Mouse (Mus musculus): Measurements from ENCODE around the gene Pea15a. TPM values are rescaled to one million over a fixed set of nuclear protein-coding genes. Genes with fewer than 3 reads are reported as not detected.

Pea15a gene
- total RNA-seq, 2 experiments from 2014 or later, result 421 to 428 TPM

DNA sequence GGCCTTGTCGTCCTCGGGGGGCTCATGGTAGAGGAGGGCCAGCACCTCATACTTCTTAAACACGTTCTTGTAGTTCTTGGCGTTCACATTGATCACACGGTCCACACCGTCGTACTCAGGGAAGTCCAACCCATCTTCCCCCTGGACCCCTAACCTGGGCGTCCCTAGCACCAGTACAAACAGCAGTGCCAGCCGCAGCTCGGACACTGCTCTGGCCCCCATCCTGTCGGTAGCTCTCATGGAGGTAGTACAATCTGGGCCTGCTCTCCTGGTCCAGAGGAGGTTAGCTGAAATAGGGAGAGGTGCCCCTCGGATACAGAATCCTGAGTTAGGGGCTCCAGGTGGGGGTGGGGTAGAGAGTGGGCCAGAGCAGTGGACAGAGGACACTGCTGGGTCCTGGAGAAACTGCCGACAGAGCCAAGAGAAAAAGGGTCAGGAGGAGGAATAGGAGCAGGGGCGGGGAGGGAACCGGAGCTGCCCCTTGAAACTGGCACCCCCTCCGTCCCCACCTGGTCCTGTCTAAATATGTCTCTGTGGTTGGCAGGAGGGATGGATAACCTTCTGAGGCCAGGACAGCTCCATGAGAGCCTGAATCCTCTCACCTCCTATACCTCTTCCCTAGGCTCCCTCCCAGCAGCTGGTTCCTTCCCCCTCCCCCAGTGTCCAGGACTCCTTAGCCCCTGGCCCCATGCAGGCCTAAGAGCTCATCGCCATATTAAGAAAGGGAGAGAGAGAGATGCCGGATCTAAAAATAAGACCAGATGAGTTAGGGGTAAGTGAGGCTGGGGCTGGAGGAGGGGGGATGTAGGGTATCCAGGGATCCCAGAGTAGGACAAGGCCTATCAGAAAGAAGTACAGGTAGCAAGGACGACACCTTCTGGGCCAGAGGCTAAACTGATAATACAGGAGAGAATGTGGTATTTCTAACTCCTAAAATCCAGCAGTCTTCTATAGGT lies 13.1 kb upstream of the Pea15a start, which contains the start of gene Casq1:
Gene Casq1, minus strand, starts transcription at position 418 of the 956 bp plus-strand sequence.
- peak within 1 kb of the TSS; percentile 70 for H3K27ac ChIP-seq

DNA sequence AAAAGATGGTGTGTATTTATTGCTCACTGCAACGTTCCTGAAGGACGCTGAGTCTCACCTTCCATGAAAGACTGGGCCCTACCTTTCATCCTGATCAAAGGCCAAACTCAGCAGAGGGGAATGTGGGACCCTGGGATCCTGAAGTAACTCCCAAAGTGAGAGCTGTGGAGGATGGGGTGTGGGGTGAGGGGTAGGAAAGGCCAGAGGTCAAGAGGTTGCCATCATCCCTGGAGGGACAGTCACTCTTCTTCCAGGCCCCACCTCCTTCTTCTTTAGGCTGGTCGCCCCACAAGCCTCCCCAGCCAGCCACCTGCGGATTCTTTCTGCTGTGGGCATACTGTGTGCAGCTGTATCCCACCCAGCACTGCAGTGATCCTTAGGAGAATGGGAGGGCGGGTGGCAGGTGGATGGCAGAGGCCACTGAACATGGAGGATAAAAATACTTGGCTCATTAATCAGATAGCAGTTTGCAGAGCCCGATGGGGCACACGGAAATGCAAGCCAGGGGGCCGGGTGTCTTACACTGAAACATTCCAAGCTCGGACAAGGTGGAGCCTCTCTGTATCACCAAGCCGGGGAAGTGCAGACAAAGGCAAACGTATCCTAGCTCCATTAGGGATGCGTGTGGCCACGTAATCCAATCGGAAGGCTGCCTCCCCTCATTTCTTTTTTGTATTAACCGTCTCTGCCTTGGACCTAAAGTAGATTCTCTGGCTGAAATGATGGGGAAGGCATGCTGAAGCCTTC lies 11.7 kb upstream of the Pea15a start:
- DNase-seq (ENCODE audit: low spot score in 2 of 2), result peak in 1 of 2 experiments; percentile 5
- no peak for TF ChIP-seq CTCF (conservative IDR thresholded peaks at IDR 0.05)
- Histone ChIP-seq H3K4me3 (no peak overlapping the region), H3K27ac (no peak overlapping the region)

More for the DNA sequence above, 13.1 kb upstream of the Pea15a start, which contains the start of gene Casq1:
- H3K4me3 ChIP-seq, result peak within 1 kb of the TSS; percentile 4; the same call in 1 of the 2 replicates
- DNase-seq (ENCODE audit: low spot score in 2 of 2), result no peak
- no peak for TF ChIP-seq CTCF (conservative IDR thresholded peaks at IDR 0.05)

DNA sequence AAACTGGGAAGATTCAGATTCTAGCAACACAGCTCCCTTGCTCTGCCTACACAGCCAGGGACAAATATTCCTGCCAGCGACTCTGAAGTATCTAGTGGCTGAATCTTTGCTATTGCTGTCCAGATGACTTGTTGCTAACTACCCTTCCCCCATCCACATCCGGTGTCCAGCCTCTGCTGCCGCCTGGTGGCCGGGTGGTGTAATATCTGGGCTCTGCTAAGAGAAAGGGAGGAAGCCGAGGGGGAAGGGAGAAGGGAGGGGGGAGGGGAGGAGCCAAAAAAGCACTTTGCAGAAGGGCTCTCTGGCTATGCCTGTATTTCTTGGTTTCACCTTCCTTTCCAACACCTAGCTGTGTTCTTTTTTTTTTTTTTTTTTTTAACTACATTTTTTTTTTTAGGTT lies 10.5 kb upstream of the Pea15a start:
- Histone ChIP-seq H3K27ac (peak overlapping the region; percentile 89), H3K4me3 (peak overlapping the region; percentile 31)

DNA sequence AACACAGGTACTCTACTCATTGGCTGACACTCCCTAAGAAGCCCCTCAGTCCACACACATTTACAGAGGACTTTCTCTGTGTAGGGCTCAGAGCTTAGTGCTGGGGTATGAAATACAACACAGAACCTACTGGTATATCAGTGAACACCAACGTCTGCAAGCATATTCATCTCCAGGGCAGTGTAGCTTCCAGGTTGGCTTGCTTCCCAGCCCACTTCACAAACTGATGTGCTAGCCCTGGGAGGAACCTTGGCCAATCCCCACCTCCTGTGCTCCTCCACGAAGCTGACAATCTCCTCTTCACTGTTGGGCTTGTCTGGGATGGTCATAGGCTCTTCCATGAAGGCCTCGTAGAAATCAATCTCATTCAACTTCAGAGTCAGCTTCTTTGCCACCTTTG lies 8.1 kb upstream of the Pea15a start:
- Histone ChIP-seq H3K27ac (no peak overlapping the region), H3K4me3 (no peak overlapping the region)
- DNase-seq (ENCODE audit: low spot score in 2 of 2), result no peak
- TF ChIP-seq CTCF (conservative IDR thresholded peaks at IDR 0.05), result no peak

More for the DNA sequence above, 10.5 kb upstream of the Pea15a start:
- TF ChIP-seq CTCF (conservative IDR thresholded peaks at IDR 0.05), result peak; percentile 82
- DNase-seq (ENCODE audit: low spot score in 2 of 2), result peak; percentile 95 to 98

DNA sequence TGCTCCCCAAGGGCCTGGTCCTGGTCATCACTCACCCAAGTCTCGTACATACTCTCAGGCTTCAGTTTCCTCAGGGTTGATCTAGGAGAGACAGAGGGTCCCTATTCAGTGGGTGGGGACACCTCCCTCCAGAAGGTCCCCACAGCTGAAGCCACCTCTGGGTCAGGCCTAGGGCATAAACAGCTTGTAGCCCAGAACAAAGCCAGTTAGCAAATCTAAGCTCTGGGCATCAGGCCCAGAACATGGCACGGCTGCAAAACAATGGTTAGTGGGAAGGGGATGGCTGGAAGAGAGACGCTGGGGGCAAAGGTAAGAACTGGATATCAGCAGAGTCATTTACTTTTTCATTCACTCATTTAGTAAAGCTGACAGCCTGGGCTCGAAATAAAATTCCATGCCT lies 7.2 kb upstream of the Pea15a start:
- Histone ChIP-seq H3K4me3 (no peak overlapping the region), H3K27ac (peak overlapping the region; percentile 24; the same call in 1 of the 2 replicates)
- DNase-seq (ENCODE audit: low spot score in 2 of 2), result no peak
- TF ChIP-seq CTCF (conservative IDR thresholded peaks at IDR 0.05), result no peak

DNA sequence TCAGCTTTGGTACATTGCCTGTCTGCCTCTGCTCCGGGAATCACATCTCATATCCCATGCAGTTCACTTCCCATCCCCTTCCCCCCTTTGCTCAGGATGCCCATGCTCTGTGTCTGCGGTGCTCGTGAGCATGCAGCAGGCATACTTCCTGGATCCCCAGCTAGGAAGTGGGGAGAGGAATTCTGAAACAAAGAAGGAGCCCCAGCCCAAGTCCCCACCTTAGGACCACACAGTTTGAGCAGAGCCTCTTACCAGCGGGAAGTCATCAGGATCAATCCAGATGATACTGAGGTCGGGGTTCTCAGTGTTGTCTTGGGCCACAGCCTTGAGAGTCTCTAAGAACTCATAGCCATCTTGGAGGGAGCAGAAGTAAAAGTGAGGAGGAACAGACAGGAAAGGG lies 6.2 kb upstream of the Pea15a start:
- TF ChIP-seq CTCF (conservative IDR thresholded peaks at IDR 0.05), result no peak
- no peak for DNase-seq (ENCODE audit: low spot score in 2 of 2)
- no peak overlapping the region for H3K27ac ChIP-seq
- H3K4me3 ChIP-seq, result no peak overlapping the region

DNA sequence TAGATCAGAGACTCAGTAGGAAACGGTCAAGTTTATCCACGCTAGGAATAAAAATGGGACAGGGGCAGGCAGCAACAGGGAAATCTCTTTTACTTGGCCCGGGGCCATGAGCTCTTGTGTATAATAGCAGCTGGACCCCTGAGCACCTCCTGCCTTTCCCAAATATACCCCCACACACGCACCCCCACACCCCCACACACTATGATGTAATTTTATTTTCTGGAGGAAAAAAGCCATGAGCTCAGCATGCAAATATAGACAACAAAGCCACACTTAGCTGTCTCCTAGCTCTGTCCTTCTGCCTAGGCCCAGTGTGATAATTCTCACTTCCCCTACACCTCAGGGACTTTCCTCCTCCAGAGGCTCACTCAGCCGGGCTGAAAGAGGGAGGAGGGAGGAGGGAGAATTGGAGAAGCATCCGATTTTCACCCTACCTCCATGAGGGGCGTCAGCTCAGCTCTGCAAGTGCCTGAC lies 544 bp upstream of the Pea15a start:
- Histone ChIP-seq H3K27ac (peak overlapping the region; percentile 95), H3K4me3 (peak overlapping the region; percentile 98)
- peak; percentile 39 to 46 for DNase-seq (ENCODE audit: low spot score in 2 of 2)
- TF ChIP-seq CTCF (conservative IDR thresholded peaks at IDR 0.05), result no peak

DNA sequence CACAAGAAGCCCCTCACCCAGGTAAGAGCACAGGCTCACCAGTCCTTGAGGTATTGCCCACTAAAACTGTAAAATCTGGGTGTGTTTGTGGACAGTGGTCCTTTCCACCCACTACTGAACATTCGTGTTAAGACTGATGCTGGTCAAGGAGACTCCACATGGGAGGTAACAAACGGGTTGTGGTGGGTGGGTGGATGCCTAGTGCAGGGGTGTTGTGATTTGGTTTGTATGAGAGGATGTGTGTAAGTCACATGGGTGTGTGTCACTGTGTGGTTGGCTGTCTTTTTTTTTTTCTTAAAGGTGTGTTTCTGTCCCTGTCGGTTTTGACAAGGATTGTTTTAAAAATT lies 890 bp downstream of the Pea15a start:
- peak in 1 of 2 experiments; percentile 51 for DNase-seq (ENCODE audit: low spot score in 2 of 2)
- H3K27ac ChIP-seq, result peak overlapping the region; percentile 95
- H3K4me3 ChIP-seq, result peak overlapping the region; percentile 98
- TF ChIP-seq CTCF (conservative IDR thresholded peaks at IDR 0.05), result 0 out of 2 replicates have a peak, but pooled peaks have one; percentile 11

DNA sequence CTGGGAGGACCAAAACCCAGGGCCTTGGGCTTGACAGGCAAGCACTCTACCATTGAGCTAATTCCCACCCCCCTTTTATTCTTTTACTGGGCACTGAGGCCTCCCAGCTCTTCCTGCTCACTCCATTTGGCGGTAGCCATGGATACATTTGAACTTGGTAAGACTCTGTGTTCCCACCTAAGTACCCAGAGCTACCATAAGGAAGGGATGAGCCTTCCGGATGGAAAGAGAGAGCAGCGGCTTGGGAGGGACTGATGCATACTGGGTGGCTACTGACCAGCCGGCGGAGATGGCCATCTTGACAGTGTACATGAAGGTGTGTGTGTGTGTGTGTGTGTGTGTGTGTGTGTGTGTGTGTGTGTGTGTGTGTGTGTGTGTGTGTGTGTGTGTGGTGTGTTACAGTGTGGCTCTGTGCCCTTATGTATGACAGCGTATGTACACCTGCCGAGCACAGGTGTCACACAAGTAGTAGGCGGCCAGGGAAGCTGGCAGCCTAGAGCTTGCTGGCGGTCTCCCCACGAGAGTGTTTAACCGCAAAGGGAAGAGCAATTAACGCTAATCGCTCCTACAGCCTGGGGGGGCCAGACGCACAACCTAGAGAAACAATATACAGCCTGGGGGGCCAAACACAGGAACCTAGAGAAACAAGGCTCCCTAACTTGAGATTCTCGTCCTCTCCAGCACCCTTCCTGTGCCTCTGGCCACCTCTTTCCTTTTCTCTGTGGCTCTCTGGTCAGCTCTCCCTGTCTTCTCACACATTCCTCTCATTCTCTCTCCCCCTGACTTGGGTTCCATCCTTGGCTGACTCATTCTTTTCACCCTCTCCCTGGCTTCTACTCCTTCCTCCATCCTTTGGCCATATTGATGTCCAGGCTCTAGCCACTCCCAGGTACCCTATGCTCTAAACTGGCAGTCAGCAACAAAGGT lies 1.5 kb downstream of the Pea15a start:
- H3K27ac ChIP-seq, result peak overlapping the region; percentile 95
- TF ChIP-seq CTCF (conservative IDR thresholded peaks at IDR 0.05), result no peak
- peak overlapping the region; percentile 98 for H3K4me3 ChIP-seq
- peak in 1 of 2 experiments; percentile 12 for DNase-seq (ENCODE audit: low spot score in 2 of 2)

DNA sequence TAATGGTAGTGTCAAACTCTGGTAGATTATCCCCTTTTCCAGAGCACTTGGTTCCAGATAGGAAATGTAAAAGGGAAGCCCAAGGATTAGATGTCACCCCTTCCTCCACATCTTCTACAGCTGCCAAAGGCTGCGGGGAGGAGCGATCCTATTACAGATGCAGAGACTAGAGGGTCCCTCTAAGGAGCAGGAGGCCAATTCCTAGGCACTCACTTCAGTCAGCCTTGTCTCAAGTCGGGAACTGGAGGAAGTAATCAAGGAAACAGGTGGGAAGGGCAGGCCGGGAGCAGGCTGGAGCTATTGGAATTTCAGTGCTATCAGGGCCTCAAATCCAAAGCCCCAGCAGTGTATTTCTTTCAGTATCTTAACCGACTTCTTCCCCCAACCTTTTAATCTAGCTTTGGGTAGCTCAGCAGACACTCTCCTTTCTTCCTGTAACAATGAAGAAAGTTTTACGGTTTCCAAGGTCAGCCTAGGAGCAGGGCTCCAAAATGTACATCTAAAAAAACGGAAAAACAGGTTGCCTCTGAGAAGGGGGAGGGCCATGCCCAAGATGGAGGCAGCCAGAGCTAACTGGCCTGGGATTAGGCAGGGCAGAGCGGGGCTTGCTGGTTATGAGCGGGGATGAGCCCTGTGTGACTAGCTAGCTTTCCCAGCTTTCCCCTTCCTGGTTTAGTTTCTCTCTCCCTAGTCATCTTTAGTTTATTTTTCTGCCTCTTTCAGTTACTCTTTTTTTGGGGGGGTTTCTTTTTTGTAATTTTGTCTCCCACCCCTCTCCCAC lies 2.4 kb downstream of the Pea15a start:
- no peak for TF ChIP-seq CTCF (conservative IDR thresholded peaks at IDR 0.05)
- H3K4me3 ChIP-seq, result peak overlapping the region; percentile 98
- peak overlapping the region; percentile 95 for H3K27ac ChIP-seq
- no peak for DNase-seq (ENCODE audit: low spot score in 2 of 2)

DNA sequence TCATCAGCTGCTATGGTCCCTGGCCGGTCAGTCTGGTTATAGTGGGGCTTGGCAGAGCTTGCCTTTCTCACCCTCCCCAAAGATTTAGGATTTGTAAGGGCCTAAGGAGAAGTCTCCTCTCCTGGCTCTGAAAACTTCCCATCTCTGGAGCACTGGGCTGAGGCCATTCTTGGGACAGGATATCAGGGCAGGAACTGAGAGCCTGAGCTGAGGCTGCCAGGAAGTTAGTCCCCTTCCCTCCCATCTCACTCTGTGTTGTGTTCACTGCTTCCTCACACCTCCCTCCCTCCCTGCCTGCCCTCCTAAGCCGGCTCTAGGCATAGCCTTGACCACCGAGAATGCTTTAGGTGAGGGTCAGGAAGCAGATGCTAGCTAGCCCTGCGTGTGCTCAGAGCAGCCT lies 3.0 kb downstream of the Pea15a start:
- Histone ChIP-seq H3K27ac (peak overlapping the region; percentile 95), H3K4me3 (peak overlapping the region; percentile 98)
- DNase-seq (ENCODE audit: low spot score in 2 of 2), result peak in 1 of 2 experiments; percentile 11
- TF ChIP-seq CTCF (conservative IDR thresholded peaks at IDR 0.05), result no peak
